Mouse (Mus musculus) adrenal gland, postnatal 4 days (tissue): ENCODE results near the gene Shroom1. TPM values are rescaled to one million over a fixed set of nuclear protein-coding genes. Genes with fewer than 3 reads are reported as not detected.
A peak's percentile ranks its signal among the peaks of the same experiment; 100 is the strongest.
"Not testable (repeated sequence)": the region's sequence is repeated elsewhere in the genome, so short reads cannot be mapped to it uniquely, and the experiment has no call there.

Experiments used
- DNase-seq, 2 experiments: peaks; one replicate each; pipeline ENCODE4 v3.0.0; 2021 to 2022; ENCODE audit warnings: low spot score in 2 of 2, mixed read lengths in 2 of 2
- long read RNA-seq, 2 experiments: library from polyadenylated mRNA; stranded (forward); transcript quantifications; one replicate each; pipeline ENCODE4 v2.0.0; 2021
- total RNA-seq, 2 experiments: library from RNA; stranded (reverse); gene quantifications; 2 replicates each; pipeline ENCODE4 v1.2.3; 2021

Gene Shroom1
- total RNA-seq, result 1 to 10 TPM; 4.5 to 5.8 TPM
- long read RNA-seq, experiment 1, transcript Shroom1-204 (8 exons, 3,312 nt), result major isoform, 5 of 13 reads
- long read RNA-seq, experiment 1, partial matches to known transcripts, result 2 of 13 reads
- long read RNA-seq, experiment 1, other reads (novel, unspliced or antisense), result 2 of 13 reads
- long read RNA-seq, experiment 2, partial matches to known transcripts, result 2 of 15 reads
- long read RNA-seq, experiment 2, other reads (novel, unspliced or antisense), result 6 of 15 reads

DNA sequence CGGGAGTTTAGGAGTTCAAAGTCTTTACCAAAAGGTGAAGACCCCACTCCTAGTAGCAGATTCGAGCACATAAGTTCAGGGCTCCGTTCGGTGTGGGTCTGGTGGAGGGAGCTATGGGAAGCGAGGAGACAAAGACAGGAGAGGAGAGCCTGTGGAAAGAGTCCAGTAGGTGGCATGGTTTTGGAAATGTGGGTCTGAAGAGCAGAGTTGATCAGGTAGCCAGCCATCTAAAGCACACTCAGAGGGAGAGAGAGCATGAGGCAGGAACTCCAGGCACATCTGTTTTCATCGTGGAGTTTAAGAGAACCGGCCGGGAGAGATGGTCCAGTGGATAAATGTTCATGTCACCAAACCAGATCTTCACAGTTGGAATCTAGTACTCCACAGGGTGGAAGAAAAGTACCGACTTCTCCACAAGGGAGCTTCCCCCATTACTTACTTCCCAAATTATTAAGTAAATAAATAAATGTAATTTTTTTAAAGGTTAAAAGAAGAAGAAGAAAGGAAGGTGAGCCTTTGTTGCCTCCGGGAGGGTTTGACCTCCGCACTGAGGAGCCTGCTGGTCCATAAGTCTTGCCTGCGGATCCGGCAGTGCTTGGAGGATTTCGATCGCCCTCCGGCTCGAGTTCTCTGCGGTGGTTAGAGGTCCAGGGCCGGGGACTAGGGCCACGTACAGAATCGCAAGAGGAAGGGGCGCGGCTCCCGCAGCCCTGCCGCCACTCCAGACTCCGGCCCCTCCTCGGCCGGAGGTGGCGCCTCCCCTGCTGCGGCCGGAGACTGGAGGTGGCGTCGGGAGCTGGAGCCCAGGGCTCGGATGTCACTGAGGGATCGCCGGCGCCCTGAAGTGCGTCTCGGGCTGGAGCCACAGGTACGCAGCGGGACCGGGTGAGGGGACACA, at the start of gene Shroom1, which contains the start of gene Gm10447:
Gene Shroom1, plus strand, starts transcription at position 732 of the 898 bp plus-strand sequence.
Gene Gm10447, minus strand, starts transcription at position 637 of the 898 bp plus-strand sequence.
- peak in 1 of 2 experiments; percentile 32 for DNase-seq

DNA sequence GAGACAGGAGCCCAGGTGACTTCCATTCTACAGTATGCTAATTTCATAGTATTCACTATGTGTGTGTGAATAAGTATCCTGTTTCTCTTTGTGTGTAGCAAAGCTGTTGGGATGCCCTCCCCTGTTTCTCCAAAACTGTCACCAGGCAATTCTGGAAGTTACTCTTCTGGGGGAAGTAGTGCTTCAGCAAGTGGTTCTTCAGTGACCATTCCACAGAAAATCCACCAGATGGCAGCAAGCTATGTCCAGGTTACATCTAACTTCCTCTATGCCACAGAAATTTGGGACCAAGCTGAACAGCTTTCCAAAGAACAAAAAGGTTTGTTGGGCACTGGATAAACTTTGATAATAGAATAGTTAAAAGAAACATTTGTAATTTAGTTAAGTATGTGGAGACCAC, 45.3 kb upstream of the Shroom1 start:
- DNase-seq, result no peak

GRCm38 (mm10) chr11:53413871-53414270, 43.1 kb upstream of the Shroom1 start:
- DNase-seq, result no peak

GRCm38 (mm10) chr11:53418048-53418447, 39.0 kb upstream of the Shroom1 start:
- DNase-seq, result no peak

DNA sequence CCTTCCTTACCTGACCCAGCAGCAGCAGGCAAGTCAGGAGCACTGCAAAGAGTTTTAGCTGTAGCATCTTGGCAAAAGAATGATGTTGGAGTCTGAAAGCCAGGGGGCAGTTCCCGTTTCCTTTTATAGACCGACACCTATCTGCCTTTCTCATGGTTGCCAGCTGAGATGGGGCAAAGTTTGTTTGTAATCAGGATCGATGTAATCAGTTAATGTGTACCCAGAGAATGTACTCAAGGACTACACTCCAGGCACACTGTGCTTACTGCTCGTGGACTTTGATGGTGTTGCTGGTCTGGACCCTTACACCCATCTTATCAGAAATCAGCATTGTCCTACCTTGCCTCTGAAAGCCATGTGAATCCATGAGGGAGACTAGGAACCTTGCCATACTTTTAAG, 34.0 kb upstream of the Shroom1 start, which contains the start of gene Leap2:
Gene Leap2, minus strand, starts transcription at position 135 of the 400 bp plus-strand sequence.
- no peak for DNase-seq

DNA sequence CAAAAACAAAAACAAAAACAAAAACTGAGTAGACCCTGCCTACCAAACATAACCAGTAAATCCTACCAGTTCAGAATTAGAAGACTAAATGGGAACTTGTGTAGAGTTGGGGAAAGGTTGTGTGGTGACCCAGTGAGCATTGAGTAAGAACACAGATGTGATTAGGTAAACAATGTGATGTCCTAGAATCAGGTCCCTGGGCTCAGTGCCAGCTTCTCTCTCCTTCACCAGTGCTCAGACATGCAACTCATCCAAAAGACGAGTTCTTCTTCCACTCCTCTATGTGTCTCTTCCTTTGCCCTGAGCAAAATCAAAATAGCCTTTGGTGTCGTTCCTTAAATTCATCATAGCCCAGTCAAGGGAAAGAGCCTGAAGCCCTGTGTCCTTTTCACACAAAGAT, 32.2 kb upstream of the Shroom1 start:
- no peak for DNase-seq

DNA sequence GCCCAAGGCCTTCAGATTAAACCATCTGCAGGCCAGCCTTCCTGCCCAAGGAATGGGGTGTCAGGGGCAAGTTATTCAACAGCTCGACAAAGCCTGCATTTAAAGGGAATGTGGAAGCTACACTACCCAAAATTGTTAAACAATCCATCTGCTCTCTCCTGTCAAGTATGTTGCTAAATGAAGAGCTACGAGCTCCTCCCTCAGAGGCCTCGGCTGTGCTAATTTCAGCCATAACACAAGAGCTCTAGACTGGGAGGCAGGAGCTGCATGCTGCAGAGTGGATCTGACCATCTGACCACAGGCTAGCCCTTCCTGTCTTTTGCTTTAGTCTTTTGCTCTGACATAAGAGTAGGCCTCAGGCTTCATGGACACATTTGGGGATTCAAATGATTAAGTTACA, 31.8 kb upstream of the Shroom1 start:
- no peak for DNase-seq

GRCm38 (mm10) chr11:53425711-53426255, 31.2 kb upstream of the Shroom1 start:
- DNase-seq, result no peak

GRCm38 (mm10) chr11:53426914-53427313, 30.1 kb upstream of the Shroom1 start:
- not testable (repeated sequence) for DNase-seq

DNA sequence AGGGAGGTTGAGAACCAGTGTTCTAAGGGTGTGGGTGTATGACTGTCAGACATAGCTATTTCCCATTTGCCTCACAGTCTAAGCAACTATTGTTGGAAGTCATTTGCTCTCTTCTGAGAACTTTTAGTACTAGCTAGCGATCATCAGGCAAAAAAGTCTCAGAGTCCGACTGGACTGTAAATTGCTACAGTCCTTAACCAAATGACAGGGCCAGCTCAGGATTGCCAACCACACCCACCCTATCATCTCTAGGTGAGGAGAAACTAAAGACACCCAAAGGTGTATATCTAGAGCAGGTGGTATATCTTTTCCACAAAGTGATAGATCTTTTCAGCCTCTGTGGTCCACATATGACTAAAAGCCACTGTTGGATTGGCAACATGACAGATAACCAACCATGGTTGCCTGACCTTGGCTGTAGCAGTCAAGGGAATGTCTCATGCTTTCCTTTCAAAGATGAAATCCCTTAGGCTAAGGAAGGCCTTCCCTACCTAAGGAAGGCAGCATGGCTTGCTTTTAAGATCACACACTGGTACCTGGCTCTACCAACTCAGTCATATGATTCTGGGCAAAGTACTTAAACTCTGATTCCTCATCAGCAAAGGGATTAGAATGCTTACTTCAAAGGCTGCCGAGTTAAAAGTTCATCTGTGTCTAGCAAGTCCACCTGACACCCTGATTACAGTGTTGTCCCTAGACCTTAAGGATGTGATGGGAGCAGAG, 28.9 kb upstream of the Shroom1 start:
- no peak for DNase-seq

DNA sequence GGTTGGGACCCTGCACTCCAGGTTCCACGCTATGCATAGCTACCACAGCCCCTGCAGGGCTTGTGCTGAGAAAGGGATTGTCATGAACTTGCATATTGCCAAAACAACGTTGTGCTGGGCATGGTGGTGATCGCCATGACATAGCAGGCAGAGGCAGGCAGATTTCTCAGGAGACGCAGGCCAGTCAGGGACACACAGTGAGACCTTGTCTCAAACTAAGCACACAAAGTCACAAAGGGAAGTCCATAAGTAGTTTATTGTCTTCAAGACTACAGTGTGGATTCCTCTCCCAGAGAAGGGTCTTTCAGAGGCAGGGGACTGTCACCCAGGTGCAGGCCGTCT, 28.3 kb upstream of the Shroom1 start:
- no peak for DNase-seq

GRCm38 (mm10) chr11:53429182-53429581, 27.8 kb upstream of the Shroom1 start:
- DNase-seq, result no peak

- DNase-seq, result peak in 1 of 2 experiments; percentile 38
Measured at GRCm38 (mm10) chr11:53430300-53430669, 26.7 kb upstream of the Shroom1 start.

GRCm38 (mm10) chr11:53430670-53431346, 26.2 kb upstream of the Shroom1 start, which contains the start of the genes Uqcrq and Gdf9:
Uqcrq (minus strand) TSS chr11:53430831.
Gdf9 (plus strand) TSS chr11:53431023.
- DNase-seq, result peak; percentile 80 to 96

DNA sequence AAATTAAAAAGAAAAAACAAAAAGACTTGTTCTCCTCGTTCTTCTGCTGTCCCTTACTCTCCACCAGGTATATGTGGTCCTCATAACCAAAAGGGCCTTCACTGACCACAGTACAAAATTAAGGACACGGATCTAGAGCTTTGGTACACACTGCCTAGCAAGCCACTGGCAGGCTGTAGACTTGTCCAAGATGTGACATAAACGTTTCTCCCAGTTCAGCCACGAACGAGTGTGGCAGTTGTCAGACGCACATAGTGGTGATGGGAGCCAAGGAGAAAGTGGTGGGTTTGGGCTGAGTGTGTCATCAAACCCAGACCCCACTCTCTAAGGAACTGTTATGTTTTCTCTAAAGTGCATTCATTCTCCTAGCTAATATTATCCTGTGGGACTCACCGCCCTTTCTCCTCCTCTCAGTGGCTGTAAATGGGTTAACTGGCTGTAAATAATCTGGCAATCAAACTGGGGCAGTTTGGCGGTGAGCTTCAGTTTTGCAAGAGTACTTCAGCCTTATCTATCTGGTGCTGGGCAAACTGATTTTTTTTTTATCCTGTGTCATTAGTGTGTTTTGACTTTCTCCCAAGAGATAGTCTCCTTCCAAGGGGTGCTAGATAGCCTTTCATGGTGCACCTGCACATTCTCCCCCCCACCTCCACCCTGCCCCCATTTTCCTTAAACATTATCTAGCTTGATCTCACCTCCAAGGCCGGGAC, 25.5 kb upstream of the Shroom1 start:
- no peak for DNase-seq

GRCm38 (mm10) chr11:53433057-53433456, 23.9 kb upstream of the Shroom1 start:
- no peak for DNase-seq

DNA sequence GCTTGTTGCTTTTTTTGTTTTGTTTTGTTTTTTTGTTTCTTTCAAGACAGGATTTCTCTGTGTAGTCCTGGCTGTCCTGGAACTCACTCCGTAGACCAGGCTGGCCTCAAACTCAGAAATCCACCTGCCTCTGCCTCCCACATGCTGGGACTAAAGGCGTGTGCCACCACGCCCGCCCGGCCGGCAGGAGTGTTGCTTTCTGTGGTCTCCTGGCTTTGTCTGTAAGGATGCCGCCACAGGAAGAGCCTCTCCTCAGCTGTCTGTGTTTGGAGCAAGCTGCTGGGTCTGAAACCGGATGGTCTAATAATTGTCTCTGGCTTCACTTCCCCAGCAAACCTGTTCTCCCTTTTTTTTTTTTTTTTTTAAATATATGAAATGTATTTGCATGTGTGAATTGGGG, 21.5 kb upstream of the Shroom1 start:
- no peak for DNase-seq

DNA sequence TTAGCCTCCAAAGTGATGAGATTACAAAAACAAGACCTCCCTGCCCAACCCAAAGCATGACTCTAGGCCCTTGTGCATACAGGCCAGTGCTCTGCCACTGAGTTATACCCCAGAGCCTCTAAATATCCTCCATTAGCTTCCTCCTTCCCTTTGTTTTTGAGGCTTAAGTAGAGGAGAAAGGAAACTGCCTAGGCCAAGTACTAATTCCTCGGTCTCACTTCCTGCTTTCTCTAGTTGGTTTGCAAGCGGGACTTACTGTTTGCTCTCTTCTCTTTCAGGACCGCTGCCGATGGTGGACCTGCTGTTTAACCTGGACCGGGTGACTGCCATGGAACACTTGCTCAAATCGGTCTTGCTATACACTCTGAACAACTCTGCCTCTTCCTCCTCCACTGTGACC, 20.7 kb upstream of the Shroom1 start:
- no peak for DNase-seq

GRCm38 (mm10) chr11:53441921-53442320, 15.1 kb upstream of the Shroom1 start:
- DNase-seq, result no peak

GRCm38 (mm10) chr11:53443861-53444260, 13.1 kb upstream of the Shroom1 start:
- DNase-seq, result no peak
